Mouse (Mus musculus): Measurements from ENCODE around the gene Dpy30.

DNA sequence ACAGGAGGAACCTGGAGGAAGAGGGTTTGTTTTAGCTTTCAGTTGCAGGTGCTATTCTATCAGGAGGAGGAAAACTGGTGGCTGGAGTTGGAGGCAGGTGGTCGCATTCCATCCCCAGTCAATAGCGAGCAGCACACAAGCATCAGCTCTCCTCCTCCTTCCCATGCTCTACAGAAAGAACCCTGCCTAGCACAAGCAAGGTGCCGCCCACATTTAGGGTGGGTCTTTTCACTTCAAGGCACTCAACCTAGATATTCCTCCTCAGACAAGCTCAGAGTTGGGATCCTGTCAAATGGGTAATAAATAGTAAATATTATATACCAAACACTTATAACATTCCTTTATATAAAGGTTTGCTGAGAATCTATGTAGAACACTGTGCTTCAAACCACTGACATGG lies 33.5 kb downstream of the Dpy30 start:
- TF ChIP-seq POLR2A (IDR thresholded peaks at IDR 0.05; ENCODE audit: control insufficient read depth, extremely low read depth, insufficient read depth, low read length, poor library complexity): no peak
- TF ChIP-seq CTCF (IDR thresholded peaks at IDR 0.05; ENCODE audit: borderline replicate concordance, control insufficient read depth, extremely low read depth, insufficient read depth, low read length, poor library complexity): no peak

All from thymus, adult 2 months (tissue).